Mouse (Mus musculus): ENCODE measurements around the gene Ddx4. TPM values are rescaled to one million over a fixed set of nuclear protein-coding genes. Genes with fewer than 3 reads are reported as not detected.

Ddx4 gene
- 0.19 and 0.38 TPM in 2 replicates for polyA plus RNA-seq (2014; fragmentation: Nextera tagmentation; extraction: Ambion mirVana)

GRCm38 (mm10) chr13:112652205-112652604 lies at the start of gene Ddx4:
Ddx4 (minus strand) TSS chr13:112652475.
- Histone ChIP-seq H3K9ac (no peak within 1 kb of the TSS), H3K27me3 (ENCODE audit: insufficient read depth, low read length) (no peaks in the 10 kb centered on the region), H3K4me2 (no peak within 1 kb of the TSS), H3K27ac (ENCODE audit: low read depth) (no peak within 1 kb of the TSS), H3K36me3 (ENCODE audit: insufficient read depth) (no peaks in the 10 kb centered on the region), H3K4me1 (ENCODE audit: insufficient read depth) (no peaks in the 10 kb centered on the region), H3K4me3 (ENCODE audit: low read depth, low read length) (no peak within 1 kb of the TSS), H3K9me3 (ENCODE audit: low read depth, low read length) (peaks cover 10% of the 10 kb centered on the region; the same call in 1 of the 2 replicates)
- DNase-seq (no peak), ATAC-seq (ENCODE audit: insufficient read depth) (no peak)
- TF ChIP-seq CTCF (IDR thresholded peaks at IDR 0.05; ENCODE audit: low read depth), result no peak
- 68% methylated on average over 45 of the region's 45 CpGs for WGBS

- no peaks in the 10 kb centered on the region for H3K4me1 ChIP-seq (ENCODE audit: insufficient read depth)
- WGBS, result 81% methylated on average over 8 of the region's 8 CpGs
- H3K9ac ChIP-seq, result no peak overlapping the region
- TF ChIP-seq CTCF (IDR thresholded peaks at IDR 0.05; ENCODE audit: low read depth), result no peak
- no peak overlapping the region for H3K4me3 ChIP-seq (ENCODE audit: low read depth, low read length)
- H3K9me3 ChIP-seq (ENCODE audit: low read depth, low read length), result no peaks in the 10 kb centered on the region
- 0 out of 2 replicates have a peak, but pooled peaks cover 4% of the 10 kb centered on the region for H3K36me3 ChIP-seq (ENCODE audit: insufficient read depth)
- DNase-seq, result no peak
- H3K27me3 ChIP-seq (ENCODE audit: insufficient read depth, low read length), result no peaks in the 10 kb centered on the region
- no peak overlapping the region for H3K27ac ChIP-seq (ENCODE audit: low read depth)
- ATAC-seq (ENCODE audit: insufficient read depth), result no peak
- no peak overlapping the region for H3K4me2 ChIP-seq
Observed at GRCm38 (mm10) chr13:112701256-112701655, 49.0 kb upstream of the Ddx4 start.

GRCm38 (mm10) chr13:112695526-112696240 lies 43.4 kb upstream of the Ddx4 start:
- peaks cover 5% of the 10 kb centered on the region; the same call in 1 of the 2 replicates for H3K9me3 ChIP-seq (ENCODE audit: low read depth, low read length)
- no peaks in the 10 kb centered on the region for H3K36me3 ChIP-seq (ENCODE audit: insufficient read depth)
- no peak overlapping the region for H3K9ac ChIP-seq
- no peak overlapping the region for H3K27ac ChIP-seq (ENCODE audit: low read depth)
- DNase-seq, result no peak
- H3K4me1 ChIP-seq (ENCODE audit: insufficient read depth), result no peaks in the 10 kb centered on the region
- no peaks in the 10 kb centered on the region for H3K27me3 ChIP-seq (ENCODE audit: insufficient read depth, low read length)
- 95% methylated on average over 8 of the region's 8 CpGs for WGBS
- no peak for ATAC-seq (ENCODE audit: insufficient read depth)
- no peak for TF ChIP-seq CTCF (IDR thresholded peaks at IDR 0.05; ENCODE audit: low read depth)
- H3K4me3 ChIP-seq (ENCODE audit: low read depth, low read length), result no peak overlapping the region
- no peak overlapping the region for H3K4me2 ChIP-seq

- Histone ChIP-seq H3K36me3 (ENCODE audit: insufficient read depth) (no peaks in the 10 kb centered on the region), H3K4me1 (ENCODE audit: insufficient read depth) (no peaks in the 10 kb centered on the region), H3K9ac (no peak overlapping the region), H3K4me2 (no peak overlapping the region), H3K4me3 (ENCODE audit: low read depth, low read length) (no peak overlapping the region), H3K9me3 (ENCODE audit: low read depth, low read length) (peaks cover 5% of the 10 kb centered on the region; the same call in 1 of the 2 replicates), H3K27ac (ENCODE audit: low read depth) (no peak overlapping the region), H3K27me3 (ENCODE audit: insufficient read depth, low read length) (no peaks in the 10 kb centered on the region)
- WGBS, result 85% methylated on average over 10 of the region's 10 CpGs
- no peak for TF ChIP-seq CTCF (IDR thresholded peaks at IDR 0.05; ENCODE audit: low read depth)
- ATAC-seq (ENCODE audit: insufficient read depth) (no peak), DNase-seq (no peak)
Observed at GRCm38 (mm10) chr13:112692870-112693553, 40.7 kb upstream of the Ddx4 start.

- Histone ChIP-seq H3K4me2 (no peak overlapping the region), H3K36me3 (ENCODE audit: insufficient read depth) (no peaks in the 10 kb centered on the region), H3K4me3 (ENCODE audit: low read depth, low read length) (no peak overlapping the region), H3K9ac (no peak overlapping the region), H3K27ac (ENCODE audit: low read depth) (no peak overlapping the region), H3K9me3 (ENCODE audit: low read depth, low read length) (no peaks in the 10 kb centered on the region), H3K4me1 (ENCODE audit: insufficient read depth) (no peaks in the 10 kb centered on the region), H3K27me3 (ENCODE audit: insufficient read depth, low read length) (no peaks in the 10 kb centered on the region)
- no peak for TF ChIP-seq CTCF (IDR thresholded peaks at IDR 0.05; ENCODE audit: low read depth)
- 40% methylated on average over 2 of the region's 2 CpGs for WGBS
- no peak for DNase-seq
- no peak for ATAC-seq (ENCODE audit: insufficient read depth)
Observed at GRCm38 (mm10) chr13:112686155-112686554, 33.9 kb upstream of the Ddx4 start.

- Histone ChIP-seq H3K4me2 (no peak overlapping the region), H3K4me1 (ENCODE audit: insufficient read depth) (no peaks in the 10 kb centered on the region), H3K9ac (no peak overlapping the region), H3K27ac (ENCODE audit: low read depth) (no peak overlapping the region), H3K4me3 (ENCODE audit: low read depth, low read length) (no peak overlapping the region), H3K9me3 (ENCODE audit: low read depth, low read length) (no peaks in the 10 kb centered on the region), H3K27me3 (ENCODE audit: insufficient read depth, low read length) (no peaks in the 10 kb centered on the region), H3K36me3 (ENCODE audit: insufficient read depth) (no peaks in the 10 kb centered on the region)
- 63% methylated on average over 6 of the region's 6 CpGs for WGBS
- no peak for TF ChIP-seq CTCF (IDR thresholded peaks at IDR 0.05; ENCODE audit: low read depth)
- ATAC-seq (ENCODE audit: insufficient read depth), result no peak
- DNase-seq, result no peak
Observed at GRCm38 (mm10) chr13:112683970-112684369, 31.7 kb upstream of the Ddx4 start.

GRCm38 (mm10) chr13:112683312-112683711 lies 31.0 kb upstream of the Ddx4 start:
- Histone ChIP-seq H3K27me3 (ENCODE audit: insufficient read depth, low read length) (no peaks in the 10 kb centered on the region), H3K4me3 (ENCODE audit: low read depth, low read length) (no peak overlapping the region), H3K9me3 (ENCODE audit: low read depth, low read length) (no peaks in the 10 kb centered on the region), H3K9ac (no peak overlapping the region), H3K4me1 (ENCODE audit: insufficient read depth) (no peaks in the 10 kb centered on the region), H3K27ac (ENCODE audit: low read depth) (no peak overlapping the region), H3K36me3 (ENCODE audit: insufficient read depth) (no peaks in the 10 kb centered on the region), H3K4me2 (no peak overlapping the region)
- TF ChIP-seq CTCF (IDR thresholded peaks at IDR 0.05; ENCODE audit: low read depth), result no peak
- ATAC-seq (ENCODE audit: insufficient read depth), result no peak
- no peak for DNase-seq
- 65% methylated on average over 2 of the region's 2 CpGs for WGBS
